Comparison of ENCODE assay signal across 27 mouse cellular contexts in genomic region chr15:27826886-27827285, GRCm38 (mm10).
A peak's percentile ranks its signal among the peaks of the same experiment; 100 is the strongest.
DNase-seq lines count a peak whose midpoint lies in the region; ATAC-seq lines count a peak whose summit lies in the region.
"Had no signal": no experiment of that assay in that cellular context is flagged by ENCODE, and none has a peak within 500 bp of the region (broad histone marks: within the 10 kb centered on the region; RNA-seq: fewer than 3 reads in every experiment).

No protein-coding gene starts in this region.

- peak; percentile 67 for DNase-seq in CD4-positive helper T cell, adult 2 months (ENCODE audit: low read depth, low spot score)
- DNase-seq in splenic B cell, adult 2 months (ENCODE audit: low read depth, low spot score): peak; percentile 52
- DNase-seq in thymus, postnatal 36 days: peak; percentile 29 to 47
- DNase-seq in adrenal gland, adult 2 months: no peak
- no peak for DNase-seq in lung, postnatal 10 days
- no peak for DNase-seq in right cerebral cortex, adult 2 months (ENCODE audit: low spot score in 2 of 2)
- DNase-seq: adrenal gland, postnatal 10 days; cerebellum, adult 11 months; cerebellum, adult 9-11 months; gastrocnemius, adult 2 months; heart, adult 2 months; heart, postnatal 4 days; kidney, adult 9 months; kidney, postnatal 10 days; lung, postnatal 4 days; right cerebral cortex, adult 18-20 months; right cerebral cortex, postnatal 4 days had no signal

- ATAC-seq in activated CD4-positive, CD25-positive, alpha-beta regulatory T cell, adult 4 months: peak; percentile 3
- ATAC-seq: forebrain, embryonic 16.5 days; intestine, postnatal 0 days; midbrain, embryonic 13.5 days had no signal

- H3K27me3 ChIP-seq in splenic B cell, adult 2 months (ENCODE audit: control insufficient read depth, insufficient read depth, low read length, poor library complexity, severe bottlenecking): no peaks in the 10 kb centered on the region
- H3K27me3 ChIP-seq: heart, embryonic 12.5 days; hindbrain, embryonic 13.5 days; limb, embryonic 13.5 days; lung, embryonic 15.5 days; midbrain, embryonic 13.5 days; neural tube, embryonic 15.5 days; stomach, embryonic 15.5 days had no signal

- no peaks in the 10 kb centered on the region for H3K36me3 ChIP-seq in splenic B cell, adult 2 months (ENCODE audit: control insufficient read depth, insufficient read depth, low read length, poor library complexity, severe bottlenecking)

Comparison
In these comparisons a context has a peak if more than half of its experiments do, and no peak if none do; other contexts are left out.
1. DNase-seq: peak in CD4-positive helper T cell, adult 2 months (single experiment), splenic B cell, adult 2 months (single experiment) and thymus, postnatal 36 days (2 of 2); none in adrenal gland, adult 2 months (single experiment), lung, postnatal 10 days (single experiment) and right cerebral cortex, adult 2 months (0 of 2).